Mouse (Mus musculus) spleen, adult 2 months (tissue): Measurements from ENCODE around the gene Rad9a. TPM values are rescaled to one million over a fixed set of nuclear protein-coding genes. Genes with fewer than 3 reads are reported as not detected.
A peak's percentile ranks its signal among the peaks of the same experiment; 100 is the strongest.

ENCODE experiments used
- DNase-seq, 2 experiments: peaks; one replicate each; pipeline versions ENCODE4 v3.0.0 to v3.0.0-alpha.2; 2012 to 2021; ENCODE audit warnings: low spot score in 2 of 2, low read depth in 1 of 2
- H3K27ac ChIP-seq: fragments of 200-500 bp; 2 replicates; pipeline ENCODE4 v1.5.1; 2012; ENCODE audit warnings: low read length, inconsistent platforms; ENCODE audit not compliant: insufficient read depth
- H3K27me3 ChIP-seq: fragments of 200-500 bp; 2 replicates; pipeline ENCODE4 v1.6.1; 2012; ENCODE audit warnings: mild to moderate bottlenecking, moderate library complexity, low read length, inconsistent platforms; ENCODE audit not compliant: control insufficient read depth, insufficient read depth
- H3K36me3 ChIP-seq: fragments of 200-500 bp; 2 replicates; pipeline ENCODE4 v1.6.1; 2012; ENCODE audit warnings: mild to moderate bottlenecking, low read length, inconsistent platforms; ENCODE audit not compliant: control insufficient read depth, insufficient read depth
- H3K4me1 ChIP-seq: fragments of 200-500 bp; 2 replicates; pipeline ENCODE4 v1.6.1; 2011; ENCODE audit warnings: inconsistent platforms; ENCODE audit not compliant: control insufficient read depth, insufficient read depth, insufficient read length
- H3K4me3 ChIP-seq: fragments of 200-500 bp; 2 replicates; pipeline ENCODE4 v1.5.1; 2011; ENCODE audit warnings: mild to moderate bottlenecking, inconsistent platforms; ENCODE audit not compliant: insufficient read depth, insufficient read length; ENCODE audit errors: extremely low read depth
- CTCF ChIP-seq: fragments of 200-500 bp; IDR thresholded peaks from 2 replicates; pipeline ENCODE4 v1.5.1; 2011; ENCODE audit warnings: mild to moderate bottlenecking, inconsistent platforms; ENCODE audit not compliant: insufficient read depth, insufficient read length, insufficient replicate concordance; ENCODE audit errors: extremely low read depth
- POLR2A ChIP-seq: fragments of 200-500 bp; IDR thresholded peaks from 2 replicates; pipeline ENCODE4 v1.6.1; 2011; ENCODE audit warnings: low read depth, low read length, inconsistent platforms
- WGBS: fragments of 180-500 bp; shearing (Covaris S2); methylation state at CpG from one replicate; pipeline ENCODE4 v1.1.7; 2018; 5-methylcytosine and 5-hydroxymethylcytosine counted together
- polyA plus RNA-seq: library from polyadenylated mRNA; depleted of rRNA; stranded (reverse); fragments of >200 nt; gene quantifications from 2 replicates; pipeline ENCODE4 v1.2.3, GENCODE M21; 2012

The Rad9a gene
- polyA plus RNA-seq, 1 experiment = 53.1 TPM

DNA sequence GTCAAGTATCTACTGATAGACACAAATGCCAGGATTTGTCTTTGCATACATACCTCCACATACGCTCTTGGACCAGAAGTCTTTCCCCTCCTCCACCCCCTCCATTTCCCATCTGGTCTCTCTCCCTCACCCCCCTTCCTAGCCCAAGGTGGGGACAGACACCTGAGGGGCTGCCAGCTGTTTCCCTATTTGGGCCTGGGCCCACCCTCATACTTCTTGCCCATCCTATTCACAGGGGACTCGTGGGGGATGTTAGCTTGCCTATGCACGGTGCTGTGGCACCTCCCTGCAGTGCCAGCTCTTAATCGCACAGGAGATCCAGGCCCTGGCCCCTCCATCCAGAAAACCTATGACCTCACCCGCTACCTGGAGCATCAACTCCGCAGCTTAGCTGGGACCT lies 18.5 kb upstream of the Rad9a start:
- Histone ChIP-seq H3K36me3 (peaks cover 8% of the 10 kb centered on the region), H3K4me1 (peaks cover 62% of the 10 kb centered on the region), H3K4me3 (no peak overlapping the region), H3K27ac (peak overlapping the region; percentile 72), H3K27me3 (no peaks in the 10 kb centered on the region)
- DNase-seq = no peak
- no peak for TF ChIP-seq POLR2A
- TF ChIP-seq CTCF = no peak
- WGBS = 66% methylated on average over 6 of the region's 6 CpGs

DNA sequence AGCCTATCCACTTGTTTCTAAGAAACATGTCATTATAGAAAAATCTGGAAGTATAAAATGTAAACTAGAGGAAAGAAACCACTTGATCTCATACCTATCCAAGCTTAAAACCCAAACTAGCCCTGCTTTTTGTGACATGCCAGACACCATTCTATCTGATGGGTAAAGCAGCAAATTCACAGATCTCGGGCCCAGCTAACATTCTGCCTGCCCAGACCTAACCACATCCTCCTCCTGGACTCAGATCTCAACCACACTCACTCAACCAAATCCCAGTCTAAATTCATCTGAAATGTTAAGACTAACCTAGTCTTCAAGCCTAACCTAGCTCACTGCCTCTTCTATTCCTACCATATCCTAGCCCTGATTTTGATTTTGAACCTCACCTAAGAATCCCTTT lies 17.3 kb upstream of the Rad9a start:
- WGBS = 6% methylated on average over 1 of the region's 1 CpGs
- H3K4me1 ChIP-seq = peaks cover 64% of the 10 kb centered on the region
- H3K27me3 ChIP-seq = no peaks in the 10 kb centered on the region
- peaks cover 8% of the 10 kb centered on the region for H3K36me3 ChIP-seq
- no peak overlapping the region for H3K4me3 ChIP-seq
- no peak for TF ChIP-seq CTCF
- no peak for TF ChIP-seq POLR2A
- DNase-seq = no peak
- H3K27ac ChIP-seq = peak overlapping the region; percentile 72

GRCm38 (mm10) chr19:4218293-4218692 lies 16.8 kb upstream of the Rad9a start:
- Histone ChIP-seq H3K4me1 (peaks cover 69% of the 10 kb centered on the region), H3K27me3 (no peaks in the 10 kb centered on the region), H3K27ac (peak overlapping the region; percentile 68), H3K4me3 (no peak overlapping the region), H3K36me3 (peaks cover 7% of the 10 kb centered on the region)
- no peak for TF ChIP-seq POLR2A
- TF ChIP-seq CTCF = no peak
- DNase-seq = no peak
- 22% methylated on average over 11 of the region's 11 CpGs for WGBS

DNA sequence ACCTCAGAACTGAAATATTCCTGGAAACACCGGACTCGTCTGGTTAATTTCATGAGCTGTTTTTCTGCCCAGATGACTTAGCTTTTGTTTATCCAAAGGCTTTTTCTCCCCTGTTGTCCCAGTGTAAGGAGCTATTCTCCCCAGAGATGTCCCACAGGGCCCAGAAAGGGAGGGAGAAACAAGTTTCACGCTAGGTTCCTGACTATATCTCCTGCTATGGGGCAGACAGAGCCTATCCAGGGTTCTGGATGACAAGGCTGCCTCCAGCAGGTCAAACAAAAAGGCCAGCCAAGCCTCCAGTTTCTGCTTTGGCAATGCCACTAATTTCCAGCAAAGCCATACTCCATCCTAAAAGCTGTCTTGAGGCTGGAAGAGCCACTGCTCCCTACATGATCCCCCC lies 16.4 kb upstream of the Rad9a start:
- Histone ChIP-seq H3K27ac (peak overlapping the region; percentile 68), H3K4me1 (peaks cover 73% of the 10 kb centered on the region), H3K27me3 (no peaks in the 10 kb centered on the region), H3K36me3 (peaks cover 7% of the 10 kb centered on the region), H3K4me3 (no peak overlapping the region)
- 59% methylated on average over 3 of the region's 3 CpGs for WGBS
- no peak for TF ChIP-seq POLR2A
- TF ChIP-seq CTCF = no peak
- DNase-seq = no peak

- Histone ChIP-seq H3K36me3 (peaks cover 2% of the 10 kb centered on the region; the same call in 1 of the 2 replicates), H3K27me3 (no peaks in the 10 kb centered on the region), H3K4me3 (peak overlapping the region; percentile 16; the same call in 1 of the 2 replicates), H3K4me1 (peaks cover 73% of the 10 kb centered on the region), H3K27ac (peak overlapping the region; percentile 73)
- TF ChIP-seq CTCF (no peak), POLR2A (no peak)
- 40% methylated on average over 5 of the region's 5 CpGs for WGBS
- DNase-seq = no peak
These were observed 15.7 kb upstream of the Rad9a start for GRCm38 (mm10) chr19:4217140-4217539.

GRCm38 (mm10) chr19:4216041-4216685 lies 14.7 kb upstream of the Rad9a start:
- H3K4me1 ChIP-seq = peaks cover 63% of the 10 kb centered on the region
- no peak for TF ChIP-seq POLR2A
- no peak for TF ChIP-seq CTCF
- peak overlapping the region; percentile 49 for H3K4me3 ChIP-seq
- peaks cover 2% of the 10 kb centered on the region; the same call in 1 of the 2 replicates for H3K36me3 ChIP-seq
- 33% methylated on average over 14 of the region's 14 CpGs for WGBS
- H3K27me3 ChIP-seq = no peaks in the 10 kb centered on the region
- no peak for DNase-seq
- peak overlapping the region; percentile 73 for H3K27ac ChIP-seq

- Histone ChIP-seq H3K4me3 (peak overlapping the region; percentile 88), H3K4me1 (peaks cover 56% of the 10 kb centered on the region), H3K36me3 (peaks cover 2% of the 10 kb centered on the region; the same call in 1 of the 2 replicates), H3K27me3 (no peaks in the 10 kb centered on the region), H3K27ac (peak overlapping the region; percentile 38)
- no peak for DNase-seq
- no peak for TF ChIP-seq CTCF
- TF ChIP-seq POLR2A = no peak
- under 1% methylated on average over 18 of the region's 21 CpGs for WGBS
These were observed 14.0 kb upstream of the Rad9a start for GRCm38 (mm10) chr19:4215451-4215840.
